Mouse (Mus musculus) hindbrain, postnatal 0 days (tissue): ENCODE measurements around the gene Gm2a. TPM values are rescaled to one million over a fixed set of nuclear protein-coding genes. Genes with fewer than 3 reads are reported as not detected.

ENCODE experiments used
- ATAC-seq: fragments of 200-750 bp; cut with Nextera tagmentation; 2 replicates; pipeline ENCODE4 v1.8.0; 2017; ENCODE audit warnings: mild to moderate bottlenecking, moderate TSS enrichment, moderate library complexity
- DNase-seq: peaks from one replicate; pipeline ENCODE4 v3.0.0-alpha.2; 2015; ENCODE audit warnings: low spot score
- H3K27ac ChIP-seq: fragments of 300-500 bp; sonication (generic); 2 replicates; pipeline ENCODE4 v1.5.1; 2014; ENCODE audit warnings: mild to moderate bottlenecking
- H3K27me3 ChIP-seq: fragments of 300-500 bp; sonication (generic); 2 replicates; pipeline ENCODE4 v1.6.1; 2014; ENCODE audit warnings: low read length, mixed read lengths; ENCODE audit not compliant: insufficient read depth
- H3K36me3 ChIP-seq: fragments of 300-500 bp; sonication (generic); 2 replicates; pipeline ENCODE4 v1.6.1; 2014; ENCODE audit warnings: low read length, mixed read lengths; ENCODE audit not compliant: insufficient read depth
- H3K4me1 ChIP-seq: fragments of 300-500 bp; sonication (generic); 2 replicates; pipeline ENCODE4 v1.6.1; 2014; ENCODE audit warnings: antibody characterized with exemption, low read length, mixed read lengths; ENCODE audit not compliant: insufficient read depth
- H3K4me2 ChIP-seq: fragments of 300-500 bp; sonication (generic); 2 replicates; pipeline ENCODE4 v1.6.1; 2014; ENCODE audit warnings: low read depth, mild to moderate bottlenecking, low read length, moderate library complexity, mixed read lengths
- H3K4me3 ChIP-seq: fragments of 300-500 bp; sonication (generic); 2 replicates; pipeline ENCODE4 v1.5.1; 2014; ENCODE audit warnings: low read length
- H3K9ac ChIP-seq: fragments of 300-500 bp; sonication (generic); replicated peaks from 2 replicates; pipeline ENCODE4 v1.6.1; 2014; ENCODE audit warnings: mild to moderate bottlenecking, low read length, moderate library complexity, mixed read lengths
- H3K9me3 ChIP-seq: fragments of 300-500 bp; sonication (generic); 2 replicates; pipeline ENCODE4 v1.6.1; 2016; ENCODE audit warnings: low read length, mixed read lengths
- CTCF ChIP-seq: IDR thresholded peaks from 2 replicates; pipeline ENCODE4 v1.5.1; 2016; ENCODE audit warnings: antibody characterized with exemption, control low read depth, low read depth
- WGBS: fragments of 180-500 bp; shearing (Covaris S2); extraction: QIAGEN DNeasy Blood & Tissue Kit; methylation state at CpG from one replicate; pipeline ENCODE4 v1.1.7; 2014; 5-methylcytosine and 5-hydroxymethylcytosine counted together
- polyA plus RNA-seq: library from polyadenylated mRNA; unstranded; fragments of >200 nt; fragmentation: Nextera tagmentation; extraction: Ambion mirVana; gene quantifications from 2 replicates; pipeline ENCODE4 v1.2.1, GENCODE M21; 2015
- total RNA-seq: library from RNA; depleted of rRNA; stranded (reverse); fragments of >200 nt; gene quantifications from 2 replicates; pipeline ENCODE4 v1.2.3, GENCODE M21; 2014

Gene Gm2a
- total and polyA plus RNA-seq, 2 experiments from 2014 or later, result 48.9 to 67.8 TPM

DNA sequence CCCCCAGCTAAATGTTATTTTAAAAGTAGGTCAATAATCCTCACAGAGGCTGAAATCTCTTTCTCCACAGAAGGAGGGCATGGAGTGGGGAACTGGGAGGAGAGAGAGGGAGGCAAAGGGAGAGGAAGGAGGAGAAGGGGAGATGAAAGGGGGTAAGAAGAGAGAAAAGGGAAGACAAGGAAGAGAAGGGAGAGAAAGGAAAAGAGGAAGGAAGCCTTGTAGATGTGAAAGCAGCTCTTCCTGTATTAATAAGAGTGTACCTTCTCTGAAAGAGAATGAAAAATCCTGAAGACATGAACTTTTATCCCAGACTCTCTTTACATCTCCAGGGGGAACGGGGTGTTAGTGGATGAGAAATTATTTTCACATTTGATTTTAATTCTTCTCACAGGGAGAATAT is 23.5 kb downstream of the Gm2a start:
- TF ChIP-seq CTCF, result no peak
- Histone ChIP-seq H3K27me3 (no peaks in the 10 kb centered on the region), H3K36me3 (no peaks in the 10 kb centered on the region), H3K4me3 (no peak overlapping the region), H3K27ac (peak overlapping the region; percentile 66), H3K9ac (no peak overlapping the region), H3K9me3 (no peaks in the 10 kb centered on the region), H3K4me1 (no peaks in the 10 kb centered on the region), H3K4me2 (no peak overlapping the region)
- ATAC-seq (no peak), DNase-seq (no peak)
- 83% methylated on average over 1 of the region's 1 CpGs for WGBS

GRCm38 (mm10) chr11:55126663-55127062 is 28.7 kb downstream of the Gm2a start:
- TF ChIP-seq CTCF, result no peak
- Histone ChIP-seq H3K9ac (no peak overlapping the region), H3K27ac (no peak overlapping the region), H3K4me2 (no peak overlapping the region), H3K4me3 (no peak overlapping the region), H3K27me3 (no peaks in the 10 kb centered on the region), H3K9me3 (no peaks in the 10 kb centered on the region), H3K36me3 (no peaks in the 10 kb centered on the region), H3K4me1 (no peaks in the 10 kb centered on the region)
- ATAC-seq (no peak), DNase-seq (no peak)
- 88% methylated on average over 3 of the region's 3 CpGs for WGBS

DNA sequence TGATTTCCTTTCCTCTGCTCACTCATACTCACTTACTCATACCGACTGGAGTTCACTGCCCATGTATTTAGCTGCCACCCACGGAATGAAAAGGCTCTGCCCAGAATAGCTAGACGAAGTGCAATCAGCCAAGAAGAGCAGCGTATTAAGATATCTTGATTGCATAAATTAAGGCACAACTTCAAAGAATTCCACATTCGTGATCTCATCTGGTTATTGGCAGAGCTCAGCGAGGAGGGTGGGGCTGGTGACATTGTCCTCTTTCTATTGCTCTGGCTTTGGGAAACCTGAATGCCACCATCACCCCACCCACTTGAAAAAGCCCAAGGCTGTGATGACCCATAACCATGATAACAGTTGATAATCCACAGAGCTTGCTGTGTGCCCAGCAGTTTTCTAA is 30.0 kb downstream of the Gm2a start:
- DNase-seq (no peak), ATAC-seq (no peak)
- H3K9ac ChIP-seq, result no peak overlapping the region
- no peaks in the 10 kb centered on the region for H3K36me3 ChIP-seq
- no peak overlapping the region for H3K4me3 ChIP-seq
- WGBS, result 63% methylated on average over 6 of the region's 6 CpGs
- no peaks in the 10 kb centered on the region for H3K4me1 ChIP-seq
- H3K9me3 ChIP-seq, result no peaks in the 10 kb centered on the region
- no peak overlapping the region for H3K27ac ChIP-seq
- no peak overlapping the region for H3K4me2 ChIP-seq
- TF ChIP-seq CTCF, result no peak
- H3K27me3 ChIP-seq, result no peaks in the 10 kb centered on the region

- WGBS, result 72% methylated on average over 3 of the region's 3 CpGs
- Histone ChIP-seq H3K4me3 (no peak overlapping the region), H3K27me3 (no peaks in the 10 kb centered on the region), H3K9ac (no peak overlapping the region), H3K4me2 (no peak overlapping the region), H3K36me3 (no peaks in the 10 kb centered on the region), H3K9me3 (no peaks in the 10 kb centered on the region), H3K27ac (no peak overlapping the region), H3K4me1 (no peaks in the 10 kb centered on the region)
- no peak for TF ChIP-seq CTCF
- no peak for ATAC-seq
- no peak for DNase-seq
Observed at GRCm38 (mm10) chr11:55128411-55128810, 30.5 kb downstream of the Gm2a start.

DNA sequence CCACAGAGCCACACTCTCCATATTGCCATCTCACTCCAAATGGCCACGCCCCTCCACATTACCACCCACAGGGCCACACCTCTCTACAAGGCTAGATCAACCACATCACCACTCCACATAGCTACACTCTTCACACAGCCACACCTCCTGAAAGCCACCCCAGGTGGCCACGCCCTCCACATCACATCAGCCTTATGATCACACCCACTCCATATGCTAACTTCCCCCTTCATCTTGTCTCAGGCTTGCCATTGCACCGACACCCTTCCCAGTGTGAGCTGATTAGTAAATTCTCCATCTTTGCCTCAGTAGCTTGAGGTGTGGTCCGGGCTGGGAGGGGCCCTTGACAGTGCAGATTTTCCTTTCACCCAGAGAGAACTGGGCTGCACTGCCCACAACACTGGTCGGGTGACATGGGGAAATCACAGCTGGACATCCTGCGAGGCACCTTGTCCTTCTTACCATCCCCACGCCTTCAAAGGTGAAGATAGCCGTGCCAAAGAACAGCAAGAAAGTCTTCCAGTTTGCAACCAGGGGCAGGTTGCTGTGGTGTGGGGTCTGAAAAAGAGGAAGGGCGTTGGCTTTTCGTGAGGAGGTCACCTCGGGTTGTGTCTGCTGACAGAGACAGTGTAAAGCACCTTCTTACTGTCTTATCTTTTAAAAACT is 33.3 kb downstream of the Gm2a start:
- H3K27ac ChIP-seq, result no peak overlapping the region
- no peak overlapping the region for H3K4me2 ChIP-seq
- DNase-seq (no peak), ATAC-seq (no peak)
- no peaks in the 10 kb centered on the region for H3K4me1 ChIP-seq
- WGBS, result 88% methylated on average over 11 of the region's 11 CpGs
- no peaks in the 10 kb centered on the region for H3K9me3 ChIP-seq
- TF ChIP-seq CTCF, result no peak
- no peaks in the 10 kb centered on the region for H3K27me3 ChIP-seq
- H3K36me3 ChIP-seq, result no peaks in the 10 kb centered on the region
- no peak overlapping the region for H3K9ac ChIP-seq
- H3K4me3 ChIP-seq, result no peak overlapping the region

GRCm38 (mm10) chr11:55131946-55132345 is 34.0 kb downstream of the Gm2a start:
- Histone ChIP-seq H3K9ac (no peak overlapping the region), H3K27me3 (no peaks in the 10 kb centered on the region), H3K9me3 (no peaks in the 10 kb centered on the region), H3K4me2 (no peak overlapping the region), H3K4me1 (no peaks in the 10 kb centered on the region), H3K4me3 (no peak overlapping the region), H3K27ac (no peak overlapping the region), H3K36me3 (no peaks in the 10 kb centered on the region)
- WGBS, result 84% methylated on average over 1 of the region's 1 CpGs
- DNase-seq (no peak), ATAC-seq (no peak)
- no peak for TF ChIP-seq CTCF

DNA sequence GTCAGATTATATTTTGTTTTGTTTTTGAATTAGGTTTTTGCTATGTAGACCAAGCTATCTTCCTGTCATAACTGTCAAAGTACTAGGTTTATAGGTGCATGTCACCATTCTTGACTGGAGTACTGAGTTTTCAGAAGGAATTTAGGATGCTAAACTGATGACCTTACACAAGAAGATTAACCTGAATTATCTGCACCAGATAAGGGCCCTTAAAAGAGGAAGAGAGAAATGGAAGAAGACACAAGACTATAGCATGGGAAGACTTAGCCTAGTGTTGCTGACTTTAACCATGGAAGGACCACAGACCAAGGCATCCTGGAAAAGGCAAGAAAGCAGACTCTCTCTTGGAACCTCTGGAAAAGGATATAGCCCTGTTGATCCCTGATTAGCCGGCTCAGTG is 35.3 kb downstream of the Gm2a start:
- no peak overlapping the region for H3K4me3 ChIP-seq
- H3K9ac ChIP-seq, result no peak overlapping the region
- no peak overlapping the region for H3K4me2 ChIP-seq
- no peak for TF ChIP-seq CTCF
- ATAC-seq (no peak), DNase-seq (no peak)
- no peaks in the 10 kb centered on the region for H3K4me1 ChIP-seq
- WGBS, result 97% methylated on average over 1 of the region's 1 CpGs
- H3K27me3 ChIP-seq, result no peaks in the 10 kb centered on the region
- no peak overlapping the region for H3K27ac ChIP-seq
- H3K36me3 ChIP-seq, result no peaks in the 10 kb centered on the region
- no peaks in the 10 kb centered on the region for H3K9me3 ChIP-seq
